Mouse (Mus musculus) C2C12 (cell line): ENCODE data around the gene Cdk10. TPM values are rescaled to one million over a fixed set of nuclear protein-coding genes. Genes with fewer than 3 reads are reported as not detected.
A peak's percentile ranks its signal among the peaks of the same experiment; 100 is the strongest.

Experiments
- H3K27me3 ChIP-seq: one replicate; pipeline ENCODE4 v1.6.1; 2011; ENCODE audit not compliant: control insufficient read depth, insufficient read depth, insufficient read length
- H3K36me3 ChIP-seq: one replicate; pipeline ENCODE4 v1.6.1; 2011; ENCODE audit not compliant: control insufficient read depth, insufficient read depth
- H3K4me3 ChIP-seq: one replicate; pipeline ENCODE4 v1.5.1; 2011; ENCODE audit warnings: mild to moderate bottlenecking, control low read depth; ENCODE audit not compliant: poor library complexity, insufficient read depth, severe bottlenecking
- H3K79me2 ChIP-seq: one replicate; pipeline ENCODE4 v1.6.1; 2011; ENCODE audit not compliant: control insufficient read depth, insufficient read depth
- H3K79me3 ChIP-seq: one replicate; pipeline ENCODE4 v1.6.1; 2011; ENCODE audit warnings: low read depth, control low read depth
- H3ac ChIP-seq: one replicate; pipeline ENCODE3; 2011; ENCODE audit warnings: low read depth; ENCODE audit not compliant: control insufficient read depth, insufficient read length
- CEBPB ChIP-seq: IDR thresholded peaks from one replicate; pipeline ENCODE4 v1.6.1; 2011; ENCODE audit warnings: low read depth, mild to moderate bottlenecking, control low read depth, moderate library complexity
- CTCF ChIP-seq: IDR thresholded peaks from one replicate; pipeline ENCODE4 v1.5.1; 2011; ENCODE audit not compliant: control insufficient read depth, insufficient read depth, insufficient read length
- FOSL1 ChIP-seq: IDR thresholded peaks from one replicate; pipeline ENCODE4 v1.8.0; 2011; ENCODE audit warnings: mild to moderate bottlenecking, low read length; ENCODE audit not compliant: poor library complexity, insufficient read depth, severe bottlenecking
- MAX ChIP-seq: IDR thresholded peaks from one replicate; pipeline ENCODE4 v1.6.1; 2011; ENCODE audit warnings: mild to moderate bottlenecking, control low read depth
- MYOD1 ChIP-seq: IDR thresholded peaks from one replicate; pipeline ENCODE4 v1.6.1; 2011; ENCODE audit warnings: low read depth; ENCODE audit not compliant: control insufficient read depth, insufficient read length
- MYOG ChIP-seq: IDR thresholded peaks from one replicate; pipeline ENCODE4 v1.6.1; 2011; ENCODE audit not compliant: control insufficient read depth, insufficient read length; ENCODE audit errors: extremely low read depth
- USF1 ChIP-seq: IDR thresholded peaks from one replicate; pipeline ENCODE4 v1.6.1; 2011; ENCODE audit warnings: low read depth, mild to moderate bottlenecking, control low read depth, moderate library complexity
- polyA plus RNA-seq: library from polyadenylated mRNA; unstranded; fragments of >200 nt; fragmentation: generic; extraction: Trizol; gene quantifications from one replicate; pipeline ENCODE4 v1.2.1, GENCODE M21; 2012; ENCODE audit warnings: missing spikeins

The Cdk10 gene
- polyA plus RNA-seq, 1 experiment, result 23.8 TPM

DNA sequence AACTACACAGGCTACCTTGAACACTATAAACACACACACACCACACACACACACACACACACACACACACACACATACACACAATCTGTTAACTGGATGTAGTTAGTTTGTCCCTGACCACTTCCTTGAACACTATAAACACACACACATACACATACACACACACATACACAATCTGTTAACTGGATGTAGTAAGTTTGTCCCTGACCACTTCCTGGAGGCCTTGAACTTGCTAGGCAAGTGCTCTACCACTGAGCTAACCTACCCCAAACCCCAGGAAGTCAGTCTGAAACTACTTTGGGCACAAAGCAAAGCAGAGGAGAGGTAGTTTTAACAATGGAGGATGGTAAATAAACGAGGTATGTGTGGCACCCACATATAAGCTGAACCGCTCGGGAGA is 21.1 kb upstream of the Cdk10 start:
- no peaks in the 10 kb centered on the region for H3K79me3 ChIP-seq
- H3K79me2 ChIP-seq, result no peaks in the 10 kb centered on the region
- H3K27me3 ChIP-seq, result peaks cover 5% of the 10 kb centered on the region
- no peak overlapping the region for H3ac ChIP-seq
- H3K4me3 ChIP-seq, result no peak overlapping the region
- no peak for TF ChIP-seq CEBPB
- TF ChIP-seq MYOD1, result no peak
- TF ChIP-seq MYOG, result no peak
- TF ChIP-seq MAX, result no peak
- TF ChIP-seq USF1, result no peak
- TF ChIP-seq FOSL1, result no peak
- no peak for TF ChIP-seq CTCF
- H3K36me3 ChIP-seq, result peaks cover 11% of the 10 kb centered on the region

DNA sequence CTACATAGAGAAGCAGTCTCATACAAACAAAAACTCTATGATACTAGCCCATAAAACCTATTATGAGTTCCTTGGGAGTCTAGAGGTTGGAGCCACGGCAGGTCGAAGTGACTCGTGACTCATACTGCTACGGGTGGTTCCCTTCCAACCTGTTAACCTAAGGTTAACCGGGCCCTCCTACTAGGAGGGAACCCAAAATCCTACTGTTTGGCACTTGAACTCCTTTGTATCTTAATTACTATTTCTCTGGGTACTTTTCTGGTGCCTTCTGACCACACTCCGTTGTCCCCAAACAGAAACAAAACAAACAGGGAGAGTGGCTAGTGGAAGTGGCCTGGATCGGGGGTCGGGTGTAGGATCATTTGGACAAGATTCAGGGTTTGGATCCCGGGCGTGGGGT is 12.8 kb upstream of the Cdk10 start:
- peaks cover 14% of the 10 kb centered on the region for H3K79me3 ChIP-seq
- peak overlapping the region; percentile 96 for H3K4me3 ChIP-seq
- no peaks in the 10 kb centered on the region for H3K27me3 ChIP-seq
- H3ac ChIP-seq, result peak overlapping the region; percentile 74
- H3K36me3 ChIP-seq, result peaks cover 18% of the 10 kb centered on the region
- H3K79me2 ChIP-seq, result peaks cover 20% of the 10 kb centered on the region
- TF ChIP-seq MAX (no peak), CTCF (no peak), MYOG (no peak), CEBPB (no peak), MYOD1 (no peak), USF1 (no peak), FOSL1 (no peak)

GRCm38 (mm10) chr8:123212321-123213117 is 12.1 kb upstream of the Cdk10 start, which contains the start of the genes Chmp1a and Spata33:
TSS of gene Chmp1a (minus strand) at chr8:123212763.
TSS of gene Spata33 (plus strand) at chr8:123212832.
- Histone ChIP-seq H3K79me3 (peaks cover 14% of the 10 kb centered on the region), H3K79me2 (peaks cover 20% of the 10 kb centered on the region), H3K4me3 (peak within 1 kb of the TSS; percentile 96), H3ac (peak within 1 kb of the TSS; percentile 96), H3K27me3 (no peaks in the 10 kb centered on the region), H3K36me3 (peaks cover 12% of the 10 kb centered on the region)
- TF ChIP-seq CTCF (peak; percentile 73), MYOD1 (no peak), MAX (peak; percentile 13), FOSL1 (no peak), CEBPB (no peak)

GRCm38 (mm10) chr8:123213118-123213772 is 11.4 kb upstream of the Cdk10 start:
- Histone ChIP-seq H3K36me3 (peaks cover 8% of the 10 kb centered on the region), H3K79me3 (peaks cover 14% of the 10 kb centered on the region), H3K27me3 (no peaks in the 10 kb centered on the region), H3K79me2 (peaks cover 20% of the 10 kb centered on the region), H3ac (peak overlapping the region; percentile 96), H3K4me3 (peak overlapping the region; percentile 39)
- no peak for TF ChIP-seq USF1
- TF ChIP-seq CEBPB, result no peak
- TF ChIP-seq FOSL1, result no peak
- TF ChIP-seq MYOD1, result no peak
- TF ChIP-seq CTCF, result no peak
- no peak for TF ChIP-seq MYOG

- H3K79me3 ChIP-seq, result peaks cover 14% of the 10 kb centered on the region
- no peak overlapping the region for H3ac ChIP-seq
- no peaks in the 10 kb centered on the region for H3K27me3 ChIP-seq
- H3K36me3 ChIP-seq, result no peaks in the 10 kb centered on the region
- peaks cover 20% of the 10 kb centered on the region for H3K79me2 ChIP-seq
- no peak overlapping the region for H3K4me3 ChIP-seq
- TF ChIP-seq MYOD1 (no peak), CTCF (no peak), MYOG (no peak), MAX (no peak), FOSL1 (no peak), CEBPB (no peak), USF1 (no peak)
Measured at GRCm38 (mm10) chr8:123215430-123215829, 9.2 kb upstream of the Cdk10 start.
